Mouse (Mus musculus): ENCODE data around the gene Sdk2. TPM values are rescaled to one million over a fixed set of nuclear protein-coding genes. Genes with fewer than 3 reads are reported as not detected.

The Sdk2 gene
- total and polyA plus RNA-seq, 3 experiments, result 0.13 TPM; not detected in 2

DNA sequence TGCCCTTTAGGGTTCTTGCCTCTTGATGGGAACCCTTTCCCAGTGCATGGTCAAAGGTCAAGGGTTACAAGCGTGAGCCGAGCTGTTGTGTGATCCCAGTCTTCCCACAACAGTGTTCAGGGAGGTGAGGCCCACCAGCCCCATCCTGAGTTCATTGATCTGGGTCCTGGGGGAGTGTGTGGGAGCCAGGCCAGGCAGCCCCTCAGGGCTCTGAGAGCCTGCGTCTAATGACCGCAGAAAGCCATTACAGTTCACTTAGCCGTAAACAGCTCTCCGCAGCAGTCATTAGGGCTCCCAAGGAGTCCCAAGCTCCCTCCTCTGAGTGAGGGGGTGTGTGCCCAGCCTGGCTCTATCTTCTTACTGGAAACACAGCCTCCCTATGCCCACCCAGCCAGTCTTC, 66.8 kb downstream of the Sdk2 start:
- Histone ChIP-seq H3K27ac (ENCODE audit: control insufficient read depth, low read depth, low read length) (no peak overlapping the region), H3K27me3 (ENCODE audit: control insufficient read depth in 1 of 2, insufficient read depth in 2 of 2, low read length in 2 of 2) (no peaks in the 10 kb centered on the region), H3K79me2 (ENCODE audit: control insufficient read depth, insufficient read depth, low read length, poor library complexity) (no peaks in the 10 kb centered on the region), H3K4me1 (ENCODE audit: control insufficient read depth in 1 of 2, insufficient read depth in 2 of 2, low read length in 2 of 2) (no peaks in the 10 kb centered on the region), H3K9me3 (replicated peaks; ENCODE audit: insufficient read depth, low read length) (no peaks in the 10 kb centered on the region), H3K4me3 (ENCODE audit: control insufficient read depth in 1 of 2, insufficient read depth in 1 of 2, low read depth in 2 of 2, low read length in 2 of 2) (no peak overlapping the region), H3K36me3 (ENCODE audit: control insufficient read depth in 1 of 2, insufficient read depth in 2 of 2, low read length in 2 of 2) (no peaks in the 10 kb centered on the region), H3K9ac (ENCODE audit: control insufficient read depth, low read depth, low read length, poor library complexity, severe bottlenecking) (no peak overlapping the region)
- DNase-seq (ENCODE audit: low read depth, low spot score), result no peak
- TF ChIP-seq TAL1 (IDR thresholded peaks at IDR 0.05; ENCODE audit: low read length), result no peak
- no peak for TF ChIP-seq HCFC1 (IDR thresholded peaks at IDR 0.05; ENCODE audit: low read depth, low read length)
- TF ChIP-seq ZMIZ1 (IDR thresholded peaks at IDR 0.05; ENCODE audit: low read depth, low read length), result no peak
- TF ChIP-seq RCOR1 (IDR thresholded peaks at IDR 0.05; ENCODE audit: low read depth, low read length), result no peak
- TF ChIP-seq USF2 (IDR thresholded peaks at IDR 0.05; ENCODE audit: borderline replicate concordance in 1 of 2, insufficient read depth in 1 of 2, low read depth in 1 of 2, low read length in 2 of 2), result no peak
- TF ChIP-seq NRF1 (IDR thresholded peaks at IDR 0.05; ENCODE audit: insufficient read depth, low read depth, low read length, poor library complexity, severe bottlenecking), result no peak
- TF ChIP-seq MXI1 (IDR thresholded peaks at IDR 0.05; ENCODE audit: low read depth, low read length), result no peak
- no peak for TF ChIP-seq GABPA (IDR thresholded peaks at IDR 0.05; ENCODE audit: low read depth, low read length)
- TF ChIP-seq CTCF (IDR thresholded peaks at IDR 0.05 in 2 of 3, conservative IDR thresholded peaks at IDR 0.05 in 1 of 3; ENCODE audit: control insufficient read depth in 1 of 3, insufficient read depth in 1 of 3, low read depth in 2 of 3, low read length in 3 of 3, poor library complexity in 1 of 3, severe bottlenecking in 1 of 3), result no peak
- no peak for TF ChIP-seq BHLHE40 (IDR thresholded peaks at IDR 0.05; ENCODE audit: borderline replicate concordance, low read depth, low read length)
- no peak for TF ChIP-seq POLR2AphosphoS2 (IDR thresholded peaks at IDR 0.05; ENCODE audit: low read length)
- no peak for TF ChIP-seq TCF12 (IDR thresholded peaks at IDR 0.05; ENCODE audit: low read depth, low read length)
- no peak for TF ChIP-seq ZC3H11A (IDR thresholded peaks at IDR 0.05; ENCODE audit: low read depth, low read length)
- no peak for TF ChIP-seq SIN3A (IDR thresholded peaks at IDR 0.05; ENCODE audit: low read length)
- no peak for TF ChIP-seq JUND (IDR thresholded peaks at IDR 0.05; ENCODE audit: low read depth, low read length)
- no peak for TF ChIP-seq ELF1 (IDR thresholded peaks at IDR 0.05; ENCODE audit: low read depth, low read length)
- TF ChIP-seq ZNF384 (IDR thresholded peaks at IDR 0.05; ENCODE audit: low read depth, low read length), result no peak

DNA sequence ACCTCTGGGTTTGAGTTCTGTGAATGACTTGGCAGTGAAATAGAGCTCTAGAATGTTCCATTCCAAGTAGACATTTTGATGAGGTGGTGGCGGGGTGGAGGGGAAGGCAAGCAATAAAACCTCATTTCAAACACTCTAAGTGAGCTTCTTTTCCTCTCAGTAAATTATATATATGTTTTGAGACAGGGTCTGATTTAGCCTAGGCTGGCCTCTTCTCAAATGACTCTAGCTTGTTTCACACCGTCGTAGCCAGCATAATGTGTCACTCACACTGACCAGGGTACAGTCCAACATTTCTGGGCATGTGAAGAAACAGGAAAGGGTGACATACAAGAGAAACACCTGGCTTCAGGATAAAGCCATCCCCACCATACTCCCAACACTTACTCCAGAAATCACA, 68.1 kb downstream of the Sdk2 start:
- Histone ChIP-seq H3K27ac (ENCODE audit: control insufficient read depth, low read depth, low read length) (no peak overlapping the region), H3K79me2 (ENCODE audit: control insufficient read depth, insufficient read depth, low read length, poor library complexity) (no peaks in the 10 kb centered on the region), H3K9me3 (replicated peaks; ENCODE audit: insufficient read depth, low read length) (no peaks in the 10 kb centered on the region)

More for the DNA sequence above, 68.1 kb downstream of the Sdk2 start:
- Histone ChIP-seq H3K4me1 (ENCODE audit: control insufficient read depth in 1 of 2, insufficient read depth in 2 of 2, low read length in 2 of 2) (no peaks in the 10 kb centered on the region), H3K9ac (ENCODE audit: control insufficient read depth, low read depth, low read length, poor library complexity, severe bottlenecking) (no peak overlapping the region), H3K27me3 (ENCODE audit: control insufficient read depth in 1 of 2, insufficient read depth in 2 of 2, low read length in 2 of 2) (no peaks in the 10 kb centered on the region), H3K4me3 (ENCODE audit: control insufficient read depth in 1 of 2, insufficient read depth in 1 of 2, low read depth in 2 of 2, low read length in 2 of 2) (no peak overlapping the region), H3K36me3 (ENCODE audit: control insufficient read depth in 1 of 2, insufficient read depth in 2 of 2, low read length in 2 of 2) (no peaks in the 10 kb centered on the region)
- DNase-seq (ENCODE audit: low read depth, low spot score), result no peak
- TF ChIP-seq ELF1 (IDR thresholded peaks at IDR 0.05; ENCODE audit: low read depth, low read length), result no peak
- TF ChIP-seq CHD1 (IDR thresholded peaks at IDR 0.05; ENCODE audit: low read depth, low read length), result no peak
- TF ChIP-seq HCFC1 (IDR thresholded peaks at IDR 0.05; ENCODE audit: low read depth, low read length), result no peak
- TF ChIP-seq MAX (IDR thresholded peaks at IDR 0.05; ENCODE audit: low read length), result no peak
- TF ChIP-seq E2F4 (IDR thresholded peaks at IDR 0.05; ENCODE audit: borderline replicate concordance, low read depth, low read length), result no peak
- no peak for TF ChIP-seq ZMIZ1 (IDR thresholded peaks at IDR 0.05; ENCODE audit: low read depth, low read length)
- no peak for TF ChIP-seq UBTF (IDR thresholded peaks at IDR 0.05; ENCODE audit: borderline replicate concordance, insufficient read depth, low read depth, low read length)
- TF ChIP-seq TCF12 (IDR thresholded peaks at IDR 0.05; ENCODE audit: low read depth, low read length), result no peak
- TF ChIP-seq NRF1 (IDR thresholded peaks at IDR 0.05; ENCODE audit: insufficient read depth, low read depth, low read length, poor library complexity, severe bottlenecking), result no peak
- no peak for TF ChIP-seq MEF2A (IDR thresholded peaks at IDR 0.05; ENCODE audit: extremely low read depth, insufficient replicate concordance, low read depth, low read length, poor library complexity, severe bottlenecking)
- no peak for TF ChIP-seq MYB (IDR thresholded peaks at IDR 0.05; ENCODE audit: low read depth, low read length)
- TF ChIP-seq POLR2AphosphoS5 (IDR thresholded peaks at IDR 0.05; ENCODE audit: borderline replicate concordance, low read depth, low read length), result no peak
- no peak for TF ChIP-seq POLR2A (IDR thresholded peaks at IDR 0.05; ENCODE audit: control insufficient read depth in 1 of 2, insufficient read depth in 1 of 2, low read depth in 1 of 2, low read length in 2 of 2, poor library complexity in 1 of 2)
- TF ChIP-seq RCOR1 (IDR thresholded peaks at IDR 0.05; ENCODE audit: low read depth, low read length), result no peak
